Mouse (Mus musculus) testis, adult 2 months (tissue): ENCODE measurements around the gene Prr19.

ENCODE experiments used
- CTCF ChIP-seq: fragments of 200-500 bp; IDR thresholded peaks from 2 replicates; pipeline ENCODE4 v1.5.1; 2012; ENCODE audit warnings: low read depth, mild to moderate bottlenecking, inconsistent platforms, low read length, moderate library complexity; ENCODE audit not compliant: control insufficient read depth, insufficient read depth, insufficient replicate concordance
- POLR2A ChIP-seq: fragments of 200-500 bp; IDR thresholded peaks from 2 replicates; pipeline ENCODE4 v1.6.1; 2012; ENCODE audit warnings: low read depth, mild to moderate bottlenecking, inconsistent platforms, low read length, moderate library complexity; ENCODE audit not compliant: control insufficient read depth

- no peak for TF ChIP-seq CTCF
- TF ChIP-seq POLR2A: no peak
These were observed 10.0 kb downstream of the Prr19 start for GRCm38 (mm10) chr7:25311193-25311592.
